Mouse (Mus musculus): ENCODE measurements around the gene Rps6kb2. TPM values are rescaled to one million over a fixed set of nuclear protein-coding genes. Genes with fewer than 3 reads are reported as not detected.
A peak's percentile ranks its signal among the peaks of the same experiment; 100 is the strongest.

Gene Rps6kb2
- total and polyA plus RNA-seq, 3 experiments, result 16.1 to 73.4 (median 23.1) TPM

- ATAC-seq (ENCODE audit: extremely low read depth, insufficient number of reproducible peaks, low FRiP score, poor library complexity, severe bottlenecking), result no peak
- H3K4me1 ChIP-seq (ENCODE audit: insufficient read depth, low read depth, low read length), result peaks cover 43% of the 10 kb centered on the region
- H3K36me3 ChIP-seq (replicated peaks), result peaks cover 94% of the 10 kb centered on the region
Observed at GRCm38 (mm10) chr19:4114551-4114950, 48.6 kb downstream of the Rps6kb2 start.

GRCm38 (mm10) chr19:4113806-4114230, 49.3 kb downstream of the Rps6kb2 start:
- no peak for TF ChIP-seq TAL1 (conservative IDR thresholded peaks at IDR 0.05; ENCODE audit: low read depth, low read length)
- no peak for TF ChIP-seq CTCF (IDR thresholded peaks at IDR 0.05; ENCODE audit: low read depth, low read length)
- no peak for TF ChIP-seq GATA2 (IDR thresholded peaks at IDR 0.05; ENCODE audit: borderline replicate concordance, low read depth, low read length)
- TF ChIP-seq GATA1 (IDR thresholded peaks at IDR 0.05; ENCODE audit: borderline replicate concordance, low read length), result no peak
- TF ChIP-seq POLR2AphosphoS5 (IDR thresholded peaks at IDR 0.05; ENCODE audit: insufficient replicate concordance, low read depth, low read length), result no peak
- ATAC-seq (ENCODE audit: extremely low read depth, insufficient number of reproducible peaks, low FRiP score, poor library complexity, severe bottlenecking) (peak; percentile 40; the same call in 1 of the 2 replicates), DNase-seq (ENCODE audit: low spot score) (peak; percentile 45)
- peaks cover 98% of the 10 kb centered on the region for H3K36me3 ChIP-seq (replicated peaks)
- peaks cover 39% of the 10 kb centered on the region for H3K4me1 ChIP-seq (ENCODE audit: insufficient read depth, low read depth, low read length)
- no peaks in the 10 kb centered on the region for H3K27me3 ChIP-seq (ENCODE audit: insufficient read depth, low read length)
- no peaks in the 10 kb centered on the region for H3K9me3 ChIP-seq (replicated peaks)
- H3K4me3 ChIP-seq (ENCODE audit: low read depth, low read length), result peak overlapping the region; percentile 28; the same call in 1 of the 2 replicates

More at GRCm38 (mm10) chr19:4114551-4114950, 48.6 kb downstream of the Rps6kb2 start:
- H3K4me3 ChIP-seq (ENCODE audit: low read depth, low read length), result no peak overlapping the region; the same call in 1 of the 2 replicates
- TF ChIP-seq POLR2AphosphoS5 (IDR thresholded peaks at IDR 0.05; ENCODE audit: insufficient replicate concordance, low read depth, low read length), result no peak
- TF ChIP-seq CTCF (IDR thresholded peaks at IDR 0.05; ENCODE audit: low read depth, low read length), result no peak
- no peak for TF ChIP-seq GATA2 (IDR thresholded peaks at IDR 0.05; ENCODE audit: borderline replicate concordance, low read depth, low read length)
- TF ChIP-seq TAL1 (conservative IDR thresholded peaks at IDR 0.05; ENCODE audit: low read depth, low read length), result no peak
- no peak for TF ChIP-seq GATA1 (IDR thresholded peaks at IDR 0.05; ENCODE audit: borderline replicate concordance, low read length)
- H3K27me3 ChIP-seq (ENCODE audit: insufficient read depth, low read length), result no peaks in the 10 kb centered on the region
- no peak for DNase-seq (ENCODE audit: low spot score)
- no peaks in the 10 kb centered on the region for H3K9me3 ChIP-seq (replicated peaks)

GRCm38 (mm10) chr19:4113186-4113805, 49.9 kb downstream of the Rps6kb2 start:
- DNase-seq (ENCODE audit: low spot score), result peak; percentile 73
- ATAC-seq (ENCODE audit: extremely low read depth, insufficient number of reproducible peaks, low FRiP score, poor library complexity, severe bottlenecking), result 0 out of 2 replicates have a peak, but pooled peaks have one; percentile 4
- peaks cover 39% of the 10 kb centered on the region for H3K4me1 ChIP-seq (ENCODE audit: insufficient read depth, low read depth, low read length)
- H3K9me3 ChIP-seq (replicated peaks), result no peaks in the 10 kb centered on the region
- H3K27me3 ChIP-seq (ENCODE audit: insufficient read depth, low read length), result no peaks in the 10 kb centered on the region
- no peak for TF ChIP-seq CTCF (IDR thresholded peaks at IDR 0.05; ENCODE audit: low read depth, low read length)
- TF ChIP-seq POLR2AphosphoS5 (IDR thresholded peaks at IDR 0.05; ENCODE audit: insufficient replicate concordance, low read depth, low read length), result no peak
- TF ChIP-seq TAL1 (conservative IDR thresholded peaks at IDR 0.05; ENCODE audit: low read depth, low read length), result peak; percentile 20; the same call in 1 of the 2 replicates
- H3K4me3 ChIP-seq (ENCODE audit: low read depth, low read length), result peak overlapping the region; percentile 28; the same call in 1 of the 2 replicates
- peaks cover 99% of the 10 kb centered on the region for H3K36me3 ChIP-seq (replicated peaks)

- no peak for ATAC-seq (ENCODE audit: extremely low read depth, insufficient number of reproducible peaks, low FRiP score, poor library complexity, severe bottlenecking)
- Histone ChIP-seq H3K4me3 (ENCODE audit: low read depth, low read length) (no peak overlapping the region), H3K9me3 (replicated peaks) (no peaks in the 10 kb centered on the region), H3K36me3 (replicated peaks) (peaks cover 99% of the 10 kb centered on the region), H3K4me1 (ENCODE audit: insufficient read depth, low read depth, low read length) (peaks cover 35% of the 10 kb centered on the region), H3K27me3 (ENCODE audit: insufficient read depth, low read length) (no peaks in the 10 kb centered on the region)
- no peak for DNase-seq (ENCODE audit: low spot score)
- TF ChIP-seq TAL1 (conservative IDR thresholded peaks at IDR 0.05; ENCODE audit: low read depth, low read length) (no peak), GATA1 (IDR thresholded peaks at IDR 0.05; ENCODE audit: borderline replicate concordance, low read length) (no peak), GATA2 (IDR thresholded peaks at IDR 0.05; ENCODE audit: borderline replicate concordance, low read depth, low read length) (no peak), CTCF (IDR thresholded peaks at IDR 0.05; ENCODE audit: low read depth, low read length) (no peak), POLR2AphosphoS5 (IDR thresholded peaks at IDR 0.05; ENCODE audit: insufficient replicate concordance, low read depth, low read length) (no peak)
Observed at GRCm38 (mm10) chr19:4112063-4112960, 50.8 kb downstream of the Rps6kb2 start.

GRCm38 (mm10) chr19:4108535-4108934, 54.6 kb downstream of the Rps6kb2 start:
- DNase-seq (ENCODE audit: low spot score) (no peak), ATAC-seq (ENCODE audit: extremely low read depth, insufficient number of reproducible peaks, low FRiP score, poor library complexity, severe bottlenecking) (no peak)
- Histone ChIP-seq H3K36me3 (replicated peaks) (peaks cover 95% of the 10 kb centered on the region), H3K4me1 (ENCODE audit: insufficient read depth, low read depth, low read length) (peaks cover 17% of the 10 kb centered on the region), H3K4me3 (ENCODE audit: low read depth, low read length) (no peak overlapping the region), H3K9me3 (replicated peaks) (no peaks in the 10 kb centered on the region), H3K27me3 (ENCODE audit: insufficient read depth, low read length) (no peaks in the 10 kb centered on the region)
- TF ChIP-seq GATA1 (IDR thresholded peaks at IDR 0.05; ENCODE audit: borderline replicate concordance, low read length) (no peak), POLR2AphosphoS5 (IDR thresholded peaks at IDR 0.05; ENCODE audit: insufficient replicate concordance, low read depth, low read length) (no peak), GATA2 (IDR thresholded peaks at IDR 0.05; ENCODE audit: borderline replicate concordance, low read depth, low read length) (no peak), CTCF (IDR thresholded peaks at IDR 0.05; ENCODE audit: low read depth, low read length) (no peak), TAL1 (conservative IDR thresholded peaks at IDR 0.05; ENCODE audit: low read depth, low read length) (no peak)

- H3K4me1 ChIP-seq (ENCODE audit: insufficient read depth, low read depth, low read length), result peaks cover 10% of the 10 kb centered on the region
- ATAC-seq (ENCODE audit: extremely low read depth, insufficient number of reproducible peaks, low FRiP score, poor library complexity, severe bottlenecking), result no peak
- H3K9me3 ChIP-seq (replicated peaks), result no peaks in the 10 kb centered on the region
- TF ChIP-seq TAL1 (conservative IDR thresholded peaks at IDR 0.05; ENCODE audit: low read depth, low read length) (no peak), GATA2 (IDR thresholded peaks at IDR 0.05; ENCODE audit: borderline replicate concordance, low read depth, low read length) (no peak)
- peaks cover 95% of the 10 kb centered on the region for H3K36me3 ChIP-seq (replicated peaks)
- H3K4me3 ChIP-seq (ENCODE audit: low read depth, low read length), result no peak overlapping the region
- DNase-seq (ENCODE audit: low spot score), result no peak
- no peaks in the 10 kb centered on the region for H3K27me3 ChIP-seq (ENCODE audit: insufficient read depth, low read length)
Observed at GRCm38 (mm10) chr19:4106654-4107053, 56.5 kb downstream of the Rps6kb2 start.
